Mouse (Mus musculus): ENCODE data around the gene Gm10337.

The Gm10337 gene

GRCm38 (mm10) chr15:102517976-102518858 lies 14.7 kb downstream of the Gm10337 start, which contains the start of gene Tarbp2:
TSS of gene Tarbp2 (plus strand) at chr15:102518192.
- peak; percentile 99 to 100 for DNase-seq

- no peak for DNase-seq
These were observed 15.3 kb downstream of the Gm10337 start for GRCm38 (mm10) chr15:102518859-102519201.

- DNase-seq: no peak
These were observed 16.0 kb downstream of the Gm10337 start for GRCm38 (mm10) chr15:102519211-102520141.

GRCm38 (mm10) chr15:102520416-102520815 lies 16.9 kb downstream of the Gm10337 start:
- DNase-seq: no peak

GRCm38 (mm10) chr15:102521480-102521879 lies 18.0 kb downstream of the Gm10337 start:
- DNase-seq: no peak

- DNase-seq: peak; percentile 63 to 85
These were observed 21.5 kb downstream of the Gm10337 start, which contains the start of gene Npff for GRCm38 (mm10) chr15:102524892-102525485. TSS of gene Npff (minus strand) at chr15:102524942.

- no peak for DNase-seq
These were observed 22.8 kb downstream of the Gm10337 start for GRCm38 (mm10) chr15:102526111-102527002.

- peak in 1 of 2 experiments; percentile 52 for DNase-seq
These were observed 24.4 kb downstream of the Gm10337 start for GRCm38 (mm10) chr15:102527936-102528335.

GRCm38 (mm10) chr15:102528396-102528795 lies 24.9 kb downstream of the Gm10337 start:
- DNase-seq: no peak

GRCm38 (mm10) chr15:102530566-102530965 lies 27.0 kb downstream of the Gm10337 start:
- no peak for DNase-seq

- no peak for DNase-seq
These were observed 28.1 kb downstream of the Gm10337 start for GRCm38 (mm10) chr15:102531586-102531985.

- DNase-seq: no peak
These were observed 28.8 kb downstream of the Gm10337 start for GRCm38 (mm10) chr15:102532106-102532900.

GRCm38 (mm10) chr15:102533926-102534325 lies 30.4 kb downstream of the Gm10337 start:
- DNase-seq: no peak

GRCm38 (mm10) chr15:102544801-102545200 lies 41.3 kb downstream of the Gm10337 start:
- DNase-seq: no peak

GRCm38 (mm10) chr15:102546246-102546645 lies 42.7 kb downstream of the Gm10337 start:
- no peak for DNase-seq

GRCm38 (mm10) chr15:102546677-102547427 lies 43.3 kb downstream of the Gm10337 start:
- peak; percentile 53 to 62 for DNase-seq

- peak; percentile 15 to 28 for DNase-seq
These were observed 44.0 kb downstream of the Gm10337 start for GRCm38 (mm10) chr15:102547478-102547877.

GRCm38 (mm10) chr15:102552599-102552998 lies 49.1 kb downstream of the Gm10337 start:
- DNase-seq: no peak

Data from kidney, postnatal 36 days (tissue).